Mouse (Mus musculus) heart, embryonic 13.5 days (tissue): ENCODE measurements around the gene Pusl1. TPM values are rescaled to one million over a fixed set of nuclear protein-coding genes. Genes with fewer than 3 reads are reported as not detected.

Experiments used
- ATAC-seq: fragments of 200-750 bp; cut with Nextera tagmentation; 2 replicates; pipeline ENCODE4 v1.8.0; 2017; ENCODE audit warnings: moderate TSS enrichment; ENCODE audit not compliant: insufficient number of reproducible peaks, low FRiP score, low TSS enrichment; ENCODE audit errors: extremely low read depth
- H3K27ac ChIP-seq: fragments of 300-500 bp; sonication (generic); replicated peaks from 2 replicates; pipeline ENCODE4 v1.5.1; 2015; ENCODE audit warnings: moderate library complexity, mild to moderate bottlenecking, inconsistent platforms
- H3K27me3 ChIP-seq: fragments of 300-500 bp; sonication (generic); replicated peaks from 2 replicates; pipeline ENCODE4 v1.6.1; 2015; ENCODE audit warnings: mild to moderate bottlenecking, inconsistent platforms
- H3K36me3 ChIP-seq: fragments of 300-500 bp; sonication (generic); 2 replicates; pipeline ENCODE4 v1.6.1; 2015; ENCODE audit warnings: mild to moderate bottlenecking, inconsistent platforms
- H3K4me1 ChIP-seq: fragments of 300-500 bp; sonication (generic); 2 replicates; pipeline ENCODE4 v1.6.1; 2015; ENCODE audit warnings: inconsistent platforms
- H3K4me2 ChIP-seq: fragments of 300-500 bp; sonication (generic); 2 replicates; pipeline ENCODE4 v1.6.1; 2015; ENCODE audit warnings: inconsistent platforms, mild to moderate bottlenecking, moderate library complexity
- H3K4me3 ChIP-seq: fragments of 300-500 bp; sonication (generic); 2 replicates; pipeline ENCODE4 v1.5.1; 2015; ENCODE audit warnings: moderate library complexity, mild to moderate bottlenecking, inconsistent platforms
- H3K9ac ChIP-seq: fragments of 300-500 bp; sonication (generic); 2 replicates; pipeline ENCODE4 v1.6.1; 2015; ENCODE audit warnings: inconsistent platforms, mild to moderate bottlenecking, moderate library complexity
- H3K9me3 ChIP-seq: fragments of 300-500 bp; sonication (generic); 2 replicates; pipeline ENCODE4 v1.6.1; 2016; ENCODE audit warnings: inconsistent platforms
- WGBS: fragments of 180-500 bp; shearing (Covaris S2); methylation state at CpG from one replicate; pipeline ENCODE4 v1.1.7; 2015; ENCODE audit warnings: mixed read lengths; 5-methylcytosine and 5-hydroxymethylcytosine counted together
- polyA plus RNA-seq: library from polyadenylated mRNA; unstranded; fragments of >200 nt; fragmentation: Nextera tagmentation; extraction: Ambion mirVana; gene quantifications from 2 replicates; pipeline ENCODE4 v1.2.1, GENCODE M21; 2015

Pusl1 gene
- polyA plus RNA-seq, 1 experiment from 2014 or later = 32.5 TPM

DNA sequence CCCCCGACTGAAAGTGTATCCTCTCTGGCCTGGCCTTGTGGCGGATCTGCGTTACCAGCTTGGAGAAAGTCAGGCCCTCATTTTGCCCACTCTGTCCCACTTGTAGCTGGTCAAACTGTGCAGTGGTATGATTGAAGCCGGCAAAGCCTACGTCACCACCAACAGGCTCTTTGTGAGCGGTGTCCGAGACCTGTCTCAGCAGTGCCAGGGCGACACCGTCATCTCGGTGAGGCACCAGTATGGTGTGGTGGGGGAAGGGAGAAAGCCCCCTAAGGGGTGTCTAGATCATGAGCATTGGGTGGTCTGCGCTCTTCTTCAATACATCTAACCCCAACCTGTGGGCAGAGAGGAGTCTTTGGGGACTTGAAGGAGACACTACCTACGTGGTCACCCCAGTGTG, 4.9 kb upstream of the Pusl1 start:
- Histone ChIP-seq H3K27ac (no peak overlapping the region), H3K36me3 (peaks cover 51% of the 10 kb centered on the region), H3K4me1 (peaks cover 44% of the 10 kb centered on the region), H3K9ac (no peak overlapping the region), H3K9me3 (no peaks in the 10 kb centered on the region), H3K27me3 (no peaks in the 10 kb centered on the region), H3K4me3 (no peak overlapping the region), H3K4me2 (no peak overlapping the region)
- 92% methylated on average over 12 of the region's 12 CpGs for WGBS
- no peak for ATAC-seq

DNA sequence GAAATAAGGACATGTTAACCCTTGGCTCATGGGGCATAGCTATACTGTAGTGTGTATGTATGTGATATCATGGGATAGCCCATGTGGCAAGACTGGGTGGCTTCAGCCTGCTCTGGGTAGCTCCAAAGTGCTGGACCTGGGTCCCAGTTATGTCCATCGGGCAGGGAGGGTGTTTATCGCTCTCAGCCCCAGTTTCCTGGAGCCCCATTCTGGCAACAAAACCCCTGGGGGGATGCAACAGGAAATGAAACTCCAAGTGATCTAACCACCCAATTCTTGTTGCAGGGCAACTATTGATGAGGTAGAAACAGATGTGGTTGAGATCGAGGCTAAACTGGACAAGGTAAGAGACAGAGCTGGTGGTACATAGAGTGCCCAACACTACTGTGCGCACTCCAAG, 4.2 kb upstream of the Pusl1 start:
- Histone ChIP-seq H3K4me1 (peaks cover 40% of the 10 kb centered on the region), H3K9ac (no peak overlapping the region), H3K4me3 (no peak overlapping the region), H3K36me3 (peaks cover 45% of the 10 kb centered on the region), H3K9me3 (no peaks in the 10 kb centered on the region), H3K27ac (no peak overlapping the region), H3K4me2 (no peak overlapping the region), H3K27me3 (no peaks in the 10 kb centered on the region)
- ATAC-seq = no peak
- WGBS = 89% methylated on average over 4 of the region's 4 CpGs

DNA sequence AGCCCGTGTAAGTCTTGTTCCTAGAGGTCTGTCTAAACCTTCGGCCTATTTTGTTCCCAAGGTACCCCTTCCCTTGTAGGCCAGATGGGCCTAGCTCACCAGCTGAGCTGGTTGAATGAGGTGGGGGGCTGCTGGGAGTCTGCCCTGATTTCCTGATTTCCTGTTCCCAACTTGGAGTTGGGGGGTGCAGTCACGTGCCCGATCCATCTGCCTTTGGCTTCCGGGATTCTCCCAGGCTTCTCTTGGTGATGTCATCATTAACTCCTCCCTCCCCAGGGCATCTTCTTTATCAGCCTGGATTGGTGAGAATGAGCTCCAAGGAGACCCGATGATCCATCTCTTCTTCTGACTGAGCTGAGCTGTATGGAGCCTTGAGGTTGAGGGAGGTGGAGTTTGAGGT, 3.6 kb upstream of the Pusl1 start:
- Histone ChIP-seq H3K27ac (peak overlapping the region; percentile 55; the same call in 1 of the 2 replicates), H3K4me3 (peak overlapping the region; percentile 92; the same call in 1 of the 2 replicates), H3K4me1 (peaks cover 43% of the 10 kb centered on the region), H3K9me3 (no peaks in the 10 kb centered on the region), H3K9ac (peak overlapping the region; percentile 62; the same call in 1 of the 2 replicates), H3K4me2 (peak overlapping the region; percentile 91), H3K36me3 (peaks cover 39% of the 10 kb centered on the region), H3K27me3 (no peaks in the 10 kb centered on the region)
- WGBS = 38% methylated on average over 6 of the region's 6 CpGs
- ATAC-seq = no peak

DNA sequence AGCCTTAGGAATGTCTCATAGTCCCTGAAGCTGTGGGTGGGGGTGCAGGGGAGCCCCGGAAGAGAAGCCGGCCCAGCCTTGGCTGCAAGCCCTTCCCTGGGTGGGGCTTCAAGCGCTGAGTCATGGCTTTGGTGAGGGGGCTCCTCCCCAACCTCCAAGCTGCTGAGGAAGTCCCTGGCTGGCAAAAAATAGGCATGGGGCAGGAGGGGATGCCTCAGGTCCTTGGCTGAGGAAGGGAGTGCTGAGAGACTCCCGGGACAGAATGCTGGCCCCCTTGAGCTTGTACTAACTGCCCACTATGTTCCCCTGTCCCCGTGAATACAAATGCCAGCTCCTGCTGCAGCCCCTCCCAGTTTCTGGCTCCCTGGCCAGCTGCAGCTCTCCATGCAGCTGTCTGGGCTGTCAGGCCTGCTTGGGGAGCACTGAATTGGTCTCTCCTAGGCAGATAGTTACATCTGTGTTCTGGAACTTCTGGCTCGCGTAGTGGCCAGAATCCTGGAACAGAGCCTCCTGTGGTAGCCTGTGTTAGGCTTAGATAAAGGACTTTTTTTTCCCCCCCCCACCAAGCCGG, 2.8 kb upstream of the Pusl1 start:
- Histone ChIP-seq H3K9ac (peak overlapping the region; percentile 64), H3K27ac (peak overlapping the region; percentile 55), H3K4me1 (peaks cover 45% of the 10 kb centered on the region), H3K4me2 (peak overlapping the region; percentile 91), H3K4me3 (peak overlapping the region; percentile 92), H3K9me3 (no peaks in the 10 kb centered on the region), H3K36me3 (peaks cover 39% of the 10 kb centered on the region), H3K27me3 (no peaks in the 10 kb centered on the region)
- WGBS = 19% methylated on average over 8 of the region's 8 CpGs
- ATAC-seq = no peak

DNA sequence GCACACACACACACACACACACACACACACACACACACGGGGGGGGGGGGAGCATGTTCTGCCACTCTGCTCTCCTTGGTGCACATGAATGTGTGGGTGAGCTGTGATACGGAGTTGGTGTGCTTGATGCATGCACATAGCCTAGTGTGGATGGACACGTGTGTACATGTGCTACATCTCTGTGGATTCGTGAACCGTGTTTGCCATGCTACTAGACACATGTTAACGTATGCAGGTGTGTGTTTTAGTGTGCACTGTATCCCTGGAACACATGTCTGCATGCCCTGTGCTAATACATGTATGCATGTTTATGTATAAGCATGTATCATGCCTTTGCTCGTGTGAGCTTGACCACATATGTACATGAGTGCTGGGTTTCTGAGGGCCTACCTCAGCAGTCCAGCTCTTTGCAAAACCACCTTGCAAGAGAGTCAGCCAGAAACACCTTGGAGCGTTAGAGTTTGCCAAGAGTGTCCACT, 1.7 kb upstream of the Pusl1 start:
- Histone ChIP-seq H3K4me1 (peaks cover 45% of the 10 kb centered on the region), H3K27ac (no peak overlapping the region), H3K4me3 (peak overlapping the region; percentile 92), H3K36me3 (peaks cover 39% of the 10 kb centered on the region), H3K9ac (peak overlapping the region; percentile 93), H3K9me3 (no peaks in the 10 kb centered on the region), H3K27me3 (no peaks in the 10 kb centered on the region), H3K4me2 (peak overlapping the region; percentile 91)
- WGBS = 70% methylated on average over 8 of the region's 8 CpGs
- ATAC-seq = no peak

DNA sequence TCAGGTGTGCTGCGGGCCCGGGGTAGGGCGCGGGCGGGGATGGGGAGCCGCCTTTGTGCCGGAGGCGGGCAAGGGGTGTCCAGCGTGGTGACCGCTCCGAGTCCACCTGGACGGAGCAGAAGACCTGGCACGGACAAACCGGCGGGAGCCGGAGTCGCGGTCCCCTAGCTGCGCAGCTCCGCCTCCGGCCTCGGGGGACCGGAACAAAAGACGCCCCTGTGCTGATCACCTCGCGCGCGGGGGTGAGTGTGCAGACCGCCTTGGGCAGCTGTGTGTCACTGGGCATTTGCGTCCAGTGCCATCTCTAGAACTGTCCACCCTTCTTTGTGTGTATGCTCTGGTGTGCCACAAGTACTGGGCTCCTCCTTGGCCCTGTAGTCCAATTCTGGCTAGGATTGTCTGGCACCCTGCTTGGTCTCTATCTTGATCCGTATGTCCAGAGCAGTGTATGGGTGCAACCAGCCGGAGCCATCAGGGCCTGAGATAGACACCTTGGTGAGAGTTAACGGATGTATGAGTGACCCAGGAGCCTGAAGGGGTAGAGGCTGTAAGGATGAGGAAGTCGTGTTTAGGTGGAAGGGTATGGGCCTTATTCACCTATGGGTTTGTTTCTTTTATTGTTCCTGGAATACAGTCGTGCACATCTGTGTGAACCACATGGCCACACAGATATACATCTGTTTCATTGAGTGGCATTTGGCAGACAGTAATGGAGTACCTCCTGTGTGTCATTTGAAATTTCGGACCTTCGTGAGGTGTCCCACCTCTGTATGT, 1.0 kb upstream of the Pusl1 start:
- H3K27ac ChIP-seq = peak overlapping the region; percentile 99
- ATAC-seq = peak; percentile 2; the same call in 1 of the 2 replicates
- 5% methylated on average over 37 of the region's 37 CpGs for WGBS

DNA sequence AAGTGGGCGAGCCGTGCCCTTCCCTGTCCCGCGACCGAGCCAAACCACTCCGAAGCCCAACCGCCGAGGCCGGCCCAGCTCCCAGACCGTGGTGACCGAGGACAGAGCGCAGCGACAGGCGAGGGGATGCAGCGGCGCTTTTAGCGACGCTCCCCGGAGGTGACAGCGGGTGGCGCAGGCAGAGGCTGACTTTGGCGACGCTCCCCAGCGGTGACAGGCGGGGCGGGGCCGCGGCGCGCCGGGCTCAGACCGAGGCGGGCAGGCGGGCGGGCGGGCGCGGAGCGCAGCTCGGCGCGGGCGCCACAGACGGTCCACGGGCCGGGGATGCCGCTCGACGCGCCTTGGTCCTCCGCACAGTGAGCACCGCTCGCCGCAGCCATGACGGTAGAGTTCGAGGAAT, 436 bp upstream of the Pusl1 start:
- Histone ChIP-seq H3K4me1 (peaks cover 45% of the 10 kb centered on the region), H3K9me3 (no peaks in the 10 kb centered on the region), H3K27ac (peak overlapping the region; percentile 99), H3K36me3 (peaks cover 44% of the 10 kb centered on the region), H3K4me2 (peak overlapping the region; percentile 91), H3K27me3 (no peaks in the 10 kb centered on the region), H3K4me3 (peak overlapping the region; percentile 92), H3K9ac (peak overlapping the region; percentile 93)
- under 1% methylated on average over 35 of the region's 56 CpGs for WGBS
- ATAC-seq = peak; percentile 86

More for the DNA sequence above, 1.0 kb upstream of the Pusl1 start:
- Histone ChIP-seq H3K4me1 (peaks cover 45% of the 10 kb centered on the region), H3K9ac (peak overlapping the region; percentile 93), H3K36me3 (peaks cover 41% of the 10 kb centered on the region), H3K27me3 (no peaks in the 10 kb centered on the region), H3K9me3 (no peaks in the 10 kb centered on the region), H3K4me2 (peak overlapping the region; percentile 91), H3K4me3 (peak overlapping the region; percentile 92)

DNA sequence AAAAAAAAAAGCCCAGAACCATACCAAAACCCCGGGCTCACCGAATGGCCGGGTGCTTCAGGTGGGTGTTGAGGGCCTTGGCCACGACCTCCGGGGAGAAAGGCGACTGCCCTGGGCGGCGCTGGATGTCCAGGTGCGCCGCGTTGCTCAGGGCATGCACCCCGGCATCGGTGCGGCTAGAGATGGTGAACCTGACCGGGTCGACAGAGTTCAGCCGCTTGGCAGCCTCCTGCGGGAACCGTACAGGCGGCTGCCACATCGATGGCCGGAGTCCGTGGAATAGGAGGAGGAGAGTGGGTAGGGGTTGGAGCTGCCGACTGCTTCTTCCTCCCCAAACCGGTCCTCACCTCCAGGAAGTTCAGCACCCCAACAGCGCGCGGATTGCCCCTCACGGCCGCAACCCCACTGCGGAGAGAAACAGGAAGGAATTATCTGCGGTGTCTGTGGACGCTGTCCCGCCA, 540 bp downstream of the Pusl1 start:
- peak overlapping the region; percentile 92 for H3K4me3 ChIP-seq
- H3K4me1 ChIP-seq = peaks cover 45% of the 10 kb centered on the region
- WGBS = under 1% methylated on average over 30 of the region's 34 CpGs
- H3K9ac ChIP-seq = peak overlapping the region; percentile 93
- H3K4me2 ChIP-seq = peak overlapping the region; percentile 91
- H3K27me3 ChIP-seq = no peaks in the 10 kb centered on the region
- H3K27ac ChIP-seq = no peak overlapping the region
- ATAC-seq = no peak
- no peaks in the 10 kb centered on the region for H3K9me3 ChIP-seq
- H3K36me3 ChIP-seq = peaks cover 44% of the 10 kb centered on the region

DNA sequence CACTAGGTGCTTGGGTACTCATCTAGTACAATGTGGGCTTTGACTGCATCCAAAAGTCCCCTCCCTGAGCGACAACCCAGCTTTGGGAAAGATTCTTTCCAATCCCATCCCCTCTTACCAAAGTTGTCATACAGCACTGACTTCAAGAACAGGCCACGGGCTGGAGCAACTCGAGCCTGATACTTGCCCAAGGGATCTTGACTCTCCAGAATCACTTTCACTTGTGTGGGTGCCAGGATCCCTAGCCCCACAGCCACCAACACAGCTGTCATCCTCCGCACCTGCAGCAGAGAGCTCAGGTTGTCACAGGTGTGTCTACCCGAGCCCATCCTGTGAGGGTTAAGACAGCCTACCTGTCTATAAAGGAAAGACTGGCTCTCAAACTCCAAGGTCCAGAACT, 2.3 kb downstream of the Pusl1 start:
- ATAC-seq = no peak
- Histone ChIP-seq H3K27ac (no peak overlapping the region), H3K4me3 (no peak overlapping the region), H3K4me1 (peaks cover 30% of the 10 kb centered on the region), H3K9me3 (no peaks in the 10 kb centered on the region), H3K4me2 (0 out of 2 replicates have a peak overlapping the region, but pooled peaks have one; percentile 91), H3K27me3 (no peaks in the 10 kb centered on the region), H3K36me3 (peaks cover 57% of the 10 kb centered on the region), H3K9ac (no peak overlapping the region)
- 77% methylated on average over 5 of the region's 5 CpGs for WGBS

DNA sequence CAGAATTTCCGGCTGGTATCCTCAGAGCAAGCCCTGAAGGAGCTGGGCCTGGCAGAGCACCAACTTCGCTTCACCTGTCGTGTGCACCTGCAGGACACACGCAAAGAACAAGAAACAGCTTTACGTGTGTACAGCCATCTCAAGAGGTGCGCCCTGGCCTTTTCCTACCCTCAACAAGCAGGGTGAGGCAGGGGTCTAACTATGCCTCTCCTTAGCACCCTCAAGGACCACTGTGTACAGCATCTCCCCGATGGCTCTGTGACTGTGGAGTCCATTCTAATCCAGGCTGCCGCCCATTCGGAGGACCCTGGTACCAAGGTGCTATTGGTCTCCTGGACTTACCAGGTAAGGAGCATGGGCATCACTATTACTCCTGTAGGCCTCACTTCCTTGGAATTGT, 3.4 kb downstream of the Pusl1 start:
- Histone ChIP-seq H3K9ac (no peak overlapping the region), H3K4me2 (no peak overlapping the region), H3K9me3 (no peaks in the 10 kb centered on the region), H3K36me3 (peaks cover 62% of the 10 kb centered on the region), H3K4me3 (no peak overlapping the region), H3K27me3 (no peaks in the 10 kb centered on the region), H3K4me1 (peaks cover 24% of the 10 kb centered on the region), H3K27ac (no peak overlapping the region)
- ATAC-seq = no peak
- 91% methylated on average over 9 of the region's 9 CpGs for WGBS

DNA sequence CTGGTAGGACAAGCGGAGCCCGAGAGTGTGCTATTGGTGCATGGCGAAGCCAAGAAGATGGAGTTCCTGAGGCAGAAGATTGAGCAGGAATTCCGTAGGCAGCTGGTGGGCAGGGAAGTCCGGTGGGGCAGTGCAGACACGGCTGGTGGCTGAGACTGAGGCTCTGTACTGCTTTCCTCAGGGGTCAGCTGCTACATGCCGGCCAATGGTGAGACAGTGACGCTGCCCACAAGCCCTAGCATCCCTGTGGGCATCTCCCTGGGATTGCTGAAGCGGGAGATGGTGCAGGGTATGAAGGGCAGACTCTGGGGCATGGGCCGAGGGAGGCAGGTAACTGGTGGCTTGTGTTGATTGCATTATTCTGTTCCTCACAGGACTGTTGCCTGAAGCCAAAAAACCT, 3.9 kb downstream of the Pusl1 start:
- no peak for ATAC-seq
- Histone ChIP-seq H3K4me3 (no peak overlapping the region), H3K4me2 (no peak overlapping the region), H3K36me3 (peaks cover 66% of the 10 kb centered on the region), H3K27me3 (no peaks in the 10 kb centered on the region), H3K27ac (no peak overlapping the region), H3K9me3 (no peaks in the 10 kb centered on the region), H3K4me1 (peaks cover 19% of the 10 kb centered on the region), H3K9ac (no peak overlapping the region)
- whole genome bisulfite sequencing = 88% methylated on average over 10 of the region's 10 CpGs
